Mouse (Mus musculus): ENCODE results near the gene Ercc4. TPM values are rescaled to one million over a fixed set of nuclear protein-coding genes. Genes with fewer than 3 reads are reported as not detected.

Gene Ercc4
- polyA plus RNA-seq, 1 experiment from 2014 or later = 9.4 TPM

- WGBS (ENCODE audit: insufficient replicate concordance) = 79% methylated on average over 5 of the region's 5 CpGs
- Histone ChIP-seq H3K27me3 (ENCODE audit: control insufficient read depth, insufficient read depth, low read length) (no peaks in the 10 kb centered on the region), H3K9ac (ENCODE audit: low read depth, low read length) (no peak overlapping the region), H3K9me3 (replicated peaks; ENCODE audit: control insufficient read depth, low read length) (no peaks in the 10 kb centered on the region), H3K36me3 (ENCODE audit: control insufficient read depth, insufficient read depth, low read length) (no peaks in the 10 kb centered on the region), H3K4me2 (no peak overlapping the region), H3K27ac (ENCODE audit: low read depth, low read length) (no peak overlapping the region), H3K4me3 (ENCODE audit: low read depth, low read length) (no peak overlapping the region), H3K4me1 (ENCODE audit: control insufficient read depth, insufficient read depth, low read length) (no peaks in the 10 kb centered on the region)
- ATAC-seq (replicated peaks; ENCODE audit: insufficient number of reproducible peaks, low FRiP score, low TSS enrichment) = no peak
These were observed 63.7 kb downstream of the Ercc4 start for GRCm38 (mm10) chr16:13173055-13173742.

- H3K36me3 ChIP-seq (ENCODE audit: control insufficient read depth, insufficient read depth, low read length) = no peaks in the 10 kb centered on the region
- no peak overlapping the region for H3K9ac ChIP-seq (ENCODE audit: low read depth, low read length)
- 86% methylated on average over 5 of the region's 5 CpGs for WGBS (ENCODE audit: insufficient replicate concordance)
- H3K27ac ChIP-seq (ENCODE audit: low read depth, low read length) = no peak overlapping the region
- H3K9me3 ChIP-seq (replicated peaks; ENCODE audit: control insufficient read depth, low read length) = 0 out of 2 replicates have a peak, but pooled peaks cover 3% of the 10 kb centered on the region
- H3K4me1 ChIP-seq (ENCODE audit: control insufficient read depth, insufficient read depth, low read length) = no peaks in the 10 kb centered on the region
- ATAC-seq (replicated peaks; ENCODE audit: insufficient number of reproducible peaks, low FRiP score, low TSS enrichment) = no peak
- no peak overlapping the region for H3K4me3 ChIP-seq (ENCODE audit: low read depth, low read length)
- H3K4me2 ChIP-seq = no peak overlapping the region
- H3K27me3 ChIP-seq (ENCODE audit: control insufficient read depth, insufficient read depth, low read length) = no peaks in the 10 kb centered on the region
These were observed 73.0 kb downstream of the Ercc4 start for GRCm38 (mm10) chr16:13182526-13182925.

- ATAC-seq (replicated peaks; ENCODE audit: insufficient number of reproducible peaks, low FRiP score, low TSS enrichment) = no peak
- 75% methylated on average over 4 of the region's 4 CpGs for WGBS (ENCODE audit: insufficient replicate concordance)
- Histone ChIP-seq H3K27me3 (ENCODE audit: control insufficient read depth, insufficient read depth, low read length) (no peaks in the 10 kb centered on the region), H3K4me3 (ENCODE audit: low read depth, low read length) (no peak overlapping the region), H3K36me3 (ENCODE audit: control insufficient read depth, insufficient read depth, low read length) (no peaks in the 10 kb centered on the region), H3K9me3 (replicated peaks; ENCODE audit: control insufficient read depth, low read length) (0 out of 2 replicates have a peak, but pooled peaks cover 3% of the 10 kb centered on the region), H3K9ac (ENCODE audit: low read depth, low read length) (no peak overlapping the region), H3K27ac (ENCODE audit: low read depth, low read length) (no peak overlapping the region), H3K4me1 (ENCODE audit: control insufficient read depth, insufficient read depth, low read length) (no peaks in the 10 kb centered on the region), H3K4me2 (no peak overlapping the region)
These were observed 73.8 kb downstream of the Ercc4 start for GRCm38 (mm10) chr16:13183182-13183742.

GRCm38 (mm10) chr16:13184381-13184780 lies 74.9 kb downstream of the Ercc4 start:
- Histone ChIP-seq H3K27ac (ENCODE audit: low read depth, low read length) (no peak overlapping the region), H3K4me3 (ENCODE audit: low read depth, low read length) (no peak overlapping the region), H3K4me2 (no peak overlapping the region), H3K9ac (ENCODE audit: low read depth, low read length) (no peak overlapping the region), H3K36me3 (ENCODE audit: control insufficient read depth, insufficient read depth, low read length) (no peaks in the 10 kb centered on the region), H3K9me3 (replicated peaks; ENCODE audit: control insufficient read depth, low read length) (0 out of 2 replicates have a peak, but pooled peaks cover 3% of the 10 kb centered on the region), H3K4me1 (ENCODE audit: control insufficient read depth, insufficient read depth, low read length) (peaks cover 6% of the 10 kb centered on the region), H3K27me3 (ENCODE audit: control insufficient read depth, insufficient read depth, low read length) (no peaks in the 10 kb centered on the region)
- no peak for ATAC-seq (replicated peaks; ENCODE audit: insufficient number of reproducible peaks, low FRiP score, low TSS enrichment)
- WGBS (ENCODE audit: insufficient replicate concordance) = 87% methylated on average over 3 of the region's 3 CpGs

- Histone ChIP-seq H3K27me3 (ENCODE audit: control insufficient read depth, insufficient read depth, low read length) (no peaks in the 10 kb centered on the region), H3K4me3 (ENCODE audit: low read depth, low read length) (no peak overlapping the region), H3K4me2 (peak overlapping the region; percentile 44), H3K36me3 (ENCODE audit: control insufficient read depth, insufficient read depth, low read length) (no peaks in the 10 kb centered on the region), H3K9me3 (replicated peaks; ENCODE audit: control insufficient read depth, low read length) (0 out of 2 replicates have a peak, but pooled peaks cover 3% of the 10 kb centered on the region), H3K27ac (ENCODE audit: low read depth, low read length) (no peak overlapping the region; the same call in 1 of the 2 replicates), H3K9ac (ENCODE audit: low read depth, low read length) (peak overlapping the region; percentile 63), H3K4me1 (ENCODE audit: control insufficient read depth, insufficient read depth, low read length) (peaks cover 35% of the 10 kb centered on the region)
- 17% methylated on average over 12 of the region's 12 CpGs for WGBS (ENCODE audit: insufficient replicate concordance)
- ATAC-seq (replicated peaks; ENCODE audit: insufficient number of reproducible peaks, low FRiP score, low TSS enrichment) = peak; percentile 60; the same call in 1 of the 2 replicates
These were observed 80.1 kb downstream of the Ercc4 start for GRCm38 (mm10) chr16:13189430-13190107.

- no peak overlapping the region for H3K4me3 ChIP-seq (ENCODE audit: low read depth, low read length)
- no peaks in the 10 kb centered on the region for H3K36me3 ChIP-seq (ENCODE audit: control insufficient read depth, insufficient read depth, low read length)
- WGBS (ENCODE audit: insufficient replicate concordance) = 36% methylated on average over 5 of the region's 5 CpGs
- no peaks in the 10 kb centered on the region for H3K27me3 ChIP-seq (ENCODE audit: control insufficient read depth, insufficient read depth, low read length)
- ATAC-seq (replicated peaks; ENCODE audit: insufficient number of reproducible peaks, low FRiP score, low TSS enrichment) = no peak
- H3K4me1 ChIP-seq (ENCODE audit: control insufficient read depth, insufficient read depth, low read length) = peaks cover 37% of the 10 kb centered on the region
- 0 out of 2 replicates have a peak, but pooled peaks cover 3% of the 10 kb centered on the region for H3K9me3 ChIP-seq (replicated peaks; ENCODE audit: control insufficient read depth, low read length)
- H3K4me2 ChIP-seq = no peak overlapping the region
- H3K27ac ChIP-seq (ENCODE audit: low read depth, low read length) = no peak overlapping the region
- H3K9ac ChIP-seq (ENCODE audit: low read depth, low read length) = no peak overlapping the region
These were observed 81.0 kb downstream of the Ercc4 start for GRCm38 (mm10) chr16:13190471-13190870.

GRCm38 (mm10) chr16:13191166-13191565 lies 81.7 kb downstream of the Ercc4 start:
- WGBS (ENCODE audit: insufficient replicate concordance) = 67% methylated on average over 4 of the region's 4 CpGs
- H3K4me1 ChIP-seq (ENCODE audit: control insufficient read depth, insufficient read depth, low read length) = peaks cover 37% of the 10 kb centered on the region
- H3K4me3 ChIP-seq (ENCODE audit: low read depth, low read length) = no peak overlapping the region
- no peak overlapping the region for H3K27ac ChIP-seq (ENCODE audit: low read depth, low read length)
- H3K27me3 ChIP-seq (ENCODE audit: control insufficient read depth, insufficient read depth, low read length) = no peaks in the 10 kb centered on the region
- no peaks in the 10 kb centered on the region for H3K36me3 ChIP-seq (ENCODE audit: control insufficient read depth, insufficient read depth, low read length)
- no peak overlapping the region for H3K9ac ChIP-seq (ENCODE audit: low read depth, low read length)
- H3K9me3 ChIP-seq (replicated peaks; ENCODE audit: control insufficient read depth, low read length) = 0 out of 2 replicates have a peak, but pooled peaks cover under 1% of the 10 kb centered on the region
- H3K4me2 ChIP-seq = no peak overlapping the region
- no peak for ATAC-seq (replicated peaks; ENCODE audit: insufficient number of reproducible peaks, low FRiP score, low TSS enrichment)

GRCm38 (mm10) chr16:13193663-13194071 lies 84.2 kb downstream of the Ercc4 start:
- Histone ChIP-seq H3K9me3 (replicated peaks; ENCODE audit: control insufficient read depth, low read length) (no peaks in the 10 kb centered on the region), H3K36me3 (ENCODE audit: control insufficient read depth, insufficient read depth, low read length) (no peaks in the 10 kb centered on the region), H3K27ac (ENCODE audit: low read depth, low read length) (peak overlapping the region; percentile 54; the same call in 1 of the 2 replicates), H3K4me3 (ENCODE audit: low read depth, low read length) (no peak overlapping the region), H3K9ac (ENCODE audit: low read depth, low read length) (no peak overlapping the region), H3K27me3 (ENCODE audit: control insufficient read depth, insufficient read depth, low read length) (no peaks in the 10 kb centered on the region), H3K4me1 (ENCODE audit: control insufficient read depth, insufficient read depth, low read length) (peaks cover 37% of the 10 kb centered on the region), H3K4me2 (no peak overlapping the region)
- 15% methylated on average over 4 of the region's 4 CpGs for WGBS (ENCODE audit: insufficient replicate concordance)
- ATAC-seq (replicated peaks; ENCODE audit: insufficient number of reproducible peaks, low FRiP score, low TSS enrichment) = peak; percentile 50; the same call in 1 of the 2 replicates

Data from heart, embryonic 11.5 days (tissue).